Mouse (Mus musculus) monocyte, adult 59 days (primary cell): ENCODE results near the gene Amy2a3. TPM values are rescaled to one million over a fixed set of nuclear protein-coding genes. Genes with fewer than 3 reads are reported as not detected.

Experiments used
- total RNA-seq, 2 experiments: library from RNA; stranded (reverse); gene quantifications; one replicate each; pipeline ENCODE4 v1.2.4; 2023

Amy2a3 gene
- total RNA-seq: not detected

GRCm38 (mm10) chr3:113323952-113324351 lies at the start of gene Amy2a3:
Gene Amy2a3, minus strand, starts transcription at chr3:113324052.

GRCm38 (mm10) chr3:113356558-113356957 lies 32.7 kb upstream of the Amy2a3 start, which contains the start of gene Amy2a2:
Gene Amy2a2, minus strand, starts transcription at chr3:113356658.

GRCm38 (mm10) chr3:113291349-113291748 lies 32.5 kb downstream of the Amy2a3 start, which contains the start of gene Amy2a4:
Gene Amy2a4, minus strand, starts transcription at chr3:113291449.

Other genes starting within 250 kb of the Amy2a3 start
- gene Amy2a5, start 65.2 kb downstream of the Amy2a3 start, total RNA-seq: 1 to 10 TPM in 1 of 2 experiments, under 1 TPM in 1; 0.13 to 2.1 TPM
- not detected for gene Amy2a4, start 32.6 kb downstream of the Amy2a3 start, total RNA-seq
- gene Amy2a2, start 32.6 kb upstream of the Amy2a3 start, total RNA-seq: not detected
- gene Amy2a1, start 208.4 kb upstream of the Amy2a3 start, total RNA-seq: not detected